Mouse (Mus musculus): ENCODE data around the gene Klhl25.
"Not testable (repeated sequence)": the region's sequence is repeated elsewhere in the genome, so short reads cannot be mapped to it uniquely, and the experiment has no call there.

The Klhl25 gene

DNA sequence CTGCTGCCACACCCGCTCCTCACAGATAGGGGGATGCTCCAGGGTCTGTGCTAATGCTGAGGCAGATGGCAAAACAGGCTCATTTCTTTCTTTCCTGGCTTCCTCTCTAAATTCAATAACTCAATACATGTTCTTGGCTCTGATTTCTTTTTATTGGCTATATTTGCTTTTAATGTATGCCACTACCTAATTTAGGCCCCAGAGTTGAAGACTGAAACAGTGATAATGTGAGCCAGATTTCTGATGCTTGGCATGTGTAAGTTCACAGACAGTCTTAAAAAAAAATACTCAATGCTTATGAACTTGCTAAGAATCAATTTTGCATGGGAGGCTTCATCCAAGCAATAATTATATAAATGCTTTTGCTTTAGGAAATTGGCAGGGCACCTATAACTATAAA is 2.2 kb upstream of the Klhl25 start:
- no peak for DNase-seq (ENCODE audit: low read depth, low spot score)

DNA sequence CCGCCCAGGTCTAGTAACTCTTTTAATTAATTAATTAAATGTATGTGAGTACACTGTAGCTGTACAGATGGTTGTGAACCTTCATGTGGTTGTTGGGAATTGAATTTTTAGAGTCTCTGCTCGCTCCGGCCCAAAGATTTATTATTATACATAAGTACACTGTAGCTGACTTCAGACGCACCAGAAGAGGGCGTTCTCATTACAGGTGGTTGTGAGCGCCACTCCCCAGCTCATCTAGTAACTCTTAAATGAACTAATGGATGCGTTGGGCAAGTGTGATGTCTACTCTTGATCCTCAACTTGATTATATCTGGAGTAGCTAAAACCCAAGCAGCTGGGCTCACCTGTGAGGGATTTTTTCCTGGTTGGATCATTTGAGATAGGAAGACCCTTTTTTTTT is 1.2 kb upstream of the Klhl25 start:
- DNase-seq (ENCODE audit: low read depth, low spot score) = peak; percentile 12

DNA sequence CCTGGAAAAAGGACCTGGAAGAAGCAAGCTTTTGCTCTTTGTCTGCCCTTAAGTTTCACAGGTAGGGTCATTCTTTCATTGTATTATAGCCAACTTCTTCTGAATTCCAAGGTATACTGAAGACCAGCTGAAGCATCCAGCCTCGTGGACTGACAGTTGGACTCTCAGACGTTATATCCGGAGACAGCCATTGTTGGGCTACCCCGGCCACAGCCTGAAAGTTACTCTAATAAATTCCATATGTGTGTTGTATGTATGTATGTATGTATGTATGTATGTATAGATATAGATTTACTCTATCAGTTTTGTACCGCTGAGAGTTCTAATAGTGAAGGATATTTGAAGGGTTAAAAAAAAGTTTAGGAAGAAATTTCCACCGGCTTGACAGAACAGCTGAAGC is 621 bp upstream of the Klhl25 start:
- DNase-seq (ENCODE audit: low read depth, low spot score) = peak; percentile 35

- peak; percentile 48 for DNase-seq (ENCODE audit: low read depth, low spot score)
These were observed 913 bp downstream of the Klhl25 start for GRCm38 (mm10) chr7:75848776-75849670.

DNA sequence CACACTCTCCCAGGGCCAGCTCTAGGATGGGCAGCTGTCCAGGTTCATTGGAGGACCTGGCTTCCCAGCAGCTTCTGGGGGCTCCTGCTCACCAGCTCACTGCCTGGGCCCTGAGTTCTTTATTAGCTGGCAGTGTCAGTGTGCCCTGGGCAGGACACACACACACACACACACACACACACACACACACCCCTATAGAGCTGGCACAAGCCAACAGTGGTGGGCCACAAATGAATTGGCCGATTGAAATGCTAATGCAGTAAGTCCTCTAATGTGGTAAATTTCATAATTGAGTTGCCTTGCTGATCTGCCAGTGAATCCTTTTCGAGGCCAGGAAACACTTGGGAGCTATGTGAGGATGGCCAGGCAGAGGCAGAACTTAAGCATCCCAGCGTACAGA is 2.3 kb downstream of the Klhl25 start:
- DNase-seq (ENCODE audit: low read depth, low spot score) = not testable (repeated sequence)

DNA sequence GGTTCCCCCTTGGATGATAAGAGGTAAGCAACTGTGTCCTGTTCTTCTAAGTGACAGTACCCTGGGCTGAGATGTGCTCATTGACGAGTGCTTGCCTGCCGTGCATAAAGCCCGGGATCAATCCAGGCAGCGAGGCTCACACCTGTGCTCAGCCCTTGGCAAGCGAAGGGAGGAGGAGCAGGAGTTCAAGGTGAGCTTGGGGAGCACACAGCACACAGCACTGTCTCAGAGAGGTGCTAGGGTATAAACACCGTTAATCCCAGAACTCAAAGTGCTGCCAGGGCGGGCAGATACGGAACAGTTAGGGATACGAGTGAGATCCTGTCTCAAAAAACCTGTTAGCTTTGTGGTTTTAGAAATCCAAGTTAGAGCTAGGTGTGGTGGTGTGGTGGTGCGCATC is 3.2 kb downstream of the Klhl25 start:
- DNase-seq (ENCODE audit: low read depth, low spot score) = no peak

DNA sequence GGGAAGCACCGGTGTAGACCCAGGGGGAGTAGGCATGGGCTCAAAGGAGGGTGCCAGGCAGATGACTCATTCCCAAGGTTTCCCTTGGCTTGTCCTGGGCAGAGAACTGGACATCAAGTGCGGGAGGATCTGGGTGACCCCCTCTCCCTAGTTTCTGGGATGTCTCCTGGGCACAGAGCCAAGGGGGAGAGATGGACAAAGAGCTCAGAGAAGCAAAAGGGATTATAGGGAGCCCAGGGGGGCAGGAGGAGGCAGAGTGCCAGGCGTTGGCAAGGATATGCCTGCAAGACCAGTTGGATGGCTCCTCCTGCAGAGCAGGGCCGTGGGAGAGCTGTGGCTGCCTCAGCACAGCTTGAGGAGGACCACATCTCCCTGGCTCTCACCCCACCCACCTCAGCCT is 4.3 kb downstream of the Klhl25 start:
- peak; percentile 9 for DNase-seq (ENCODE audit: low read depth, low spot score)

DNA sequence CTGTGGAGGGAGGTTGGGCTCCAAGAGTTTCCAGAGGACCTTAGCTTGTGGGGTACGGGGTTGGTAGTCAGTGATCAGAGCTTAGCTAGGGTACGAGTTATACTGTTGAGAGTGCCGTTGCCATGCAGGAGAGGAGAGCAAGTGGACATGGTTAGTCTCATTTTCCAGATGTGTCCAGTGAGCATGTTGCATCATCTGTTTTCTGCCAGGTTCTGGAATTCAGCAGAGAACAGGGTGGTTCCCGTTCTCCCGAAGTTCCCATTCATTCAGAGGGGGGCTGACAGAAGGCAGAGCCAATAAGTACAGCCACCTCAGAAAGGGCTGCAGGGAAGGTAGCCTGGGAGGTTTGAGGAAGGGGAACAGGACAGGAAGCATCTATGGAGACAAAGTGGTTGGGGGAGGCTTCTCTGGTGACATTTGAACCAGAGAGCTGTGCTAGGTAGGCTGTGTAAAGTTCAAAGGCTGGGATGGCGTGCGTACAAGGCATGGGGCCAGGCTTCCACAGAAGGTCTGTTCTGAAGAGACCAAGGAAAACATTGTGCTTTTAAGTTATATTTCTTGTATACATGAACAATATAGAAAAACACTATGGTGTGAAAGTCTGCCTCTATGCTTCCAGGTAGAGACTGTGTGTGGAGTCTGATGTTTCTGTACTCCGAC is 5.2 kb downstream of the Klhl25 start:
- DNase-seq (ENCODE audit: low read depth, low spot score) = peak; percentile 20

DNA sequence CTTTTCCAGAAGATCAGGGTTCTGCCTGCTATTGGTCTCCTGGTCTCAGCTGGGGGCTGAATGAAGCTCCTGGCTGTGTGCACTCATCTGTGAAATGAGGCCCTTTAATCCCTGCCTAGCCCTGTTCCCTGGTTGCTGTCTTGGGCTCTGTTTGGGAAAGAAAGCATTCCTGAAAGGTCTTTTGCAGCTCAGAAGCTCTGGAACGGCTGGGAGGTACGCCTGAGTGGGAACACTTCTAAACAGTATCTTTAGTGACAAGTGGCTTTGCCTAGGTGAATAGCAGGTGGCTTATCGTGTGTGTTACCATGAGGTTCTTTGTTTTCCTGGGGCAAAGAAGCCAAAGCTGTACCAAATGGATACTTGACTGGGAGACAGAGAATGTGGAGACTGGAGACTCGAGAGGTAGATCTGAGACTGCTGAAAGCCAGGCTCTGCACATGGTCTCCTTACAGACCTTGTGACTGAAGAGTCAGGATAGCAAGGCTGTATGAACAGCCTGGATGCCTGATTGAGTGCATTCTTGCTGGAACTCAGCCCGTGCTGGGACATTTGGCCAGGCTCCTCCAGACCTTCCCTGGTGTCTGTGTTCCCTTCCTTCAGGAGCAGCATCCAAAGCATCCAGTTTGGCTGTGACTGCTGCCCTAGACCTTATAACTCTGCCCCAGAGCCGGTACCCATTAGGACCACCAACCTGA is 6.3 kb downstream of the Klhl25 start:
- no peak for DNase-seq (ENCODE audit: low read depth, low spot score)

DNA sequence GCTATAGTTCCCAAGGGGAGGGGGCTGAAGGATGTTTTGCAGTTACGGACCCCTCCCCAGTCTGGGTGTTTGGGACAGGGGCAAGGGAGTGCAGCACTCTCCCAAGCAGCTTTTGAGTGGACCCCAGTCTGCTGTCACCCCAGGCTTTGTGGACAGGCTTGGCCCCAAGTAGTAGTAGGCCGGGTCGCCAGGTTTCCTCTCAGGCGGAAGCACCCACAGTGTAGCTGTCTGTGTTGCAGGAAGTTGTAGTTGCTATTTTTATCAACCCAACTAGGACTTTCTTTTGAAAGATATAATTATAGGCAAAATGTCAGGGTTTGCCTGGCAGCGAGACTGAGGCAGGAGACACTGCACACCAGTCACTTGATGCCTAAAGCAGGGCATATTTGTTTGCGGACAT is 6.9 kb downstream of the Klhl25 start:
- no peak for DNase-seq (ENCODE audit: low read depth, low spot score)

DNA sequence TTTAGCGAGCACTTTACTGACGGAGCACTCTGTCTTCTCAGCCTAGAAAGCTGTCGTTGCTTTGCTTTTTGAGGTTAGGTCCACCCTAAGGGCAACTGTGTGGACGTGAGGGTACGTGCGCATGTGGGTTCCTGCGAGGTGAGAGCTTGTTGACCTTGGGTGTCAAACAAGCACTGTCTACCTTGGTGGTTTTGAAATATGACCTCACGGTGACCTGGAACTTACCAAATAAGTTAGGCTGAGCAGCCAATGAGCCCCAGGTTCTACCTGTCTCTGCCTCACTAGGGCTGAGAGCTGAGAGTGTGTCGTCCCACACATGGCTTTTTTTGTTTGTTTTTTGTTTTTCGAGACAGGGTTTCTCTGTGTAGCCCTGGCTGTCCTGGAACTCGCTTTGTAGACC is 8.1 kb downstream of the Klhl25 start:
- no peak for DNase-seq (ENCODE audit: low read depth, low spot score)

- no peak for DNase-seq (ENCODE audit: low read depth, low spot score)
These were observed 11.7 kb downstream of the Klhl25 start for GRCm38 (mm10) chr7:75859771-75860196.

DNA sequence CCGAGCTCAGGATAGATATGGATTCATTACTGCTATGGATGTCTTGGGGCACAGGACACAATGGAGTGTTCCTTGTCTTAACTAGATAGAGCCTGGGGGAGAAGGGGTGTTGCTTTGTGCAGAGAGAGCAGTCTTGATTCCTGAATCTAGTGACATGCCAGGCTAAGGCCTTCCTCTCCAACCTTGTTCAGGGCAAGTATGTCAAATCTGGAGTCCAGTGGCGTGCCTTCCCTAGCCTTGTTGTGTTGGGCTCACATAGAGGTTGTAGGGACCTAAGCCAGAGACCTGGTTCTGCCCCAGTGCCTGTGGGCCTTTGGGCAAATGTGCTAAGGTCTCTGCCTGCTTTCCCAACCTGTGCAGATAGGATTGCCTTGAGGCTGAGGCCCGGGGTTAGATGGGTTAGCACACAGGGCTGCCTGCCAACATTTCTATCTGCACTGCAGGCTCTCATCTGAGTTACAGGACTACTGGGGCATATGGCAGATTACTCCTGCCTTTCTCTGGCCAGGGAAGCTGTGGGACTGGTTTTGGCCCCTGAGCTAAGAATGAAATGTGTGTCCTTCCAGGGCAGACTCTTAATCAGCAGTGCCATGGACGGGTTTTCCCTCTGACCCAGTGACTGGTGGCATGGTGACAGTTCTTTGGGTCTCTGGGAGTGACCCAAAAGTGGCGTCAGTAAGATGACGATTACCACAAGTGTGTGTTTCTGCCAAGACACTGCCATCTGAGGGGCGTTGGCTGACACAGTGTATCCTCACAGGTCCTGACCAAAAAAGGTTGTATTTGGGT is 13.7 kb downstream of the Klhl25 start:
- DNase-seq (ENCODE audit: low read depth, low spot score) = not testable (repeated sequence)

DNA sequence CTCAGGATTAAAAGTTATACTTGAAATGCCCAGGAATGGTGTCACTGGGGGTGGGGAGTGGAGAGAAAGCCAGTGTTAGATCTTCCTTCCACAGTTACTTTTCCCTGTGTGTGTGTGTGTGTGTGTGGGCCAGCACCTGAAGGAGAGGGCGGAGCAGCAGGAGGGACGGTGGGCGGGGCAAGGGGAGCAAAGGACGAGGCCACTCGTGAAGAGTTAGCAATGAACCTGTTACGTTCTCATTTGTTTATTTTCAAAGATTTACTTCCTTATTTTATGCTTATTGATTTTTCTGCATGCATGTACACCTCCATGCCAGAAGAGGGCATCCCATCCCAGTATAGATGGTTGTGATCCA is 14.3 kb downstream of the Klhl25 start:
- not testable (repeated sequence) for DNase-seq (ENCODE audit: low read depth, low spot score)

GRCm38 (mm10) chr7:75863248-75863911 is 15.3 kb downstream of the Klhl25 start:
- not testable (repeated sequence) for DNase-seq (ENCODE audit: low read depth, low spot score)

- no peak for DNase-seq (ENCODE audit: low read depth, low spot score)
These were observed 16.9 kb downstream of the Klhl25 start for GRCm38 (mm10) chr7:75865026-75865425.

GRCm38 (mm10) chr7:75866557-75866956 is 18.4 kb downstream of the Klhl25 start:
- DNase-seq (ENCODE audit: low read depth, low spot score) = no peak

- DNase-seq (ENCODE audit: low read depth, low spot score) = no peak
These were observed 20.6 kb downstream of the Klhl25 start for GRCm38 (mm10) chr7:75868687-75869086.

DNA sequence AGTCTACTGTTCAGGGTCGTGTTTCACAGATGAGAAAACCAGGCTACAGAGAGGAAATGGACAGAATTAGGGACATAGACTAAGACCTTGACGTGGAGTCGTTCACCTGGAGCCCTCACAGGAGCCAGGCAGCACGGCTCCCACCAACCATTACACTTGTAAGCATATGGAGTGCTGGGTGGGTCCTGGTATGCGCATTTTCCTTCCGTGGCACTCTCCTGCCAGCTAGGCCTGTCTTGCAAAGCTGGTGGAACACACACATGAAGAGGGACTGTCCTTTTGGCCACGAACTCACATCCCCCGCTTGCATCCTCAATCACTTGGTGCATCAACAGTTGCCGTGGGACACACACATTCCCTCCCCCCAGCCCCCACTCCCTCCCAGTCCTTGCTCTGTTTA is 22.4 kb downstream of the Klhl25 start:
- DNase-seq (ENCODE audit: low read depth, low spot score) = no peak

DNA sequence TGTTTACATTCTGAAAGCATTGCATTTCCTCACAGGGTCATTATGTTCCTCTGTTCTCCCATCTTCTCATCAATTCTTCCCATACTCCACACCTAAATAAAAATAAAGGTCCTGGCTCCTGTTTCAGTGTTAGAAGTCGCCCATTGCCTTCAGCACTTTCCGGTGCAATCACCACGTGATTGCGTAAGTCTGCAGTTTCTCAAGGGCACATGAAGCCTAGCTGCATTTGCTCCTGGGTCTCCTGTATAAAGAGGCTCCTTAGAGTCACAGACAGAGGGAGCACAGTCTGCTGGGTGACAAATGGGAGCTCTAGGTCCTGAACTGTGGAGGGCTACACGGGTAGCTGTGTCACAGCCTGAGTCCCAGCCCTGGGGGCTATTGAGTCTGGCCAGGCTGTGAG is 24.1 kb downstream of the Klhl25 start:
- no peak for DNase-seq (ENCODE audit: low read depth, low spot score)

GRCm38 (mm10) chr7:75872697-75873096 is 24.6 kb downstream of the Klhl25 start:
- no peak for DNase-seq (ENCODE audit: low read depth, low spot score)
